Mouse (Mus musculus) embryonic facial prominence, embryonic 14.5 days (tissue): ENCODE results near the gene Myl12a. TPM values are rescaled to one million over a fixed set of nuclear protein-coding genes. Genes with fewer than 3 reads are reported as not detected.

Experiments used
- ATAC-seq: fragments of 200-750 bp; cut with Nextera tagmentation; 2 replicates; pipeline ENCODE4 v1.8.0; 2017; ENCODE audit warnings: low read depth, moderate number of reproducible peaks, moderate TSS enrichment
- DNase-seq: peaks from one replicate; pipeline ENCODE4 v3.0.0-alpha.2; 2015; ENCODE audit warnings: low spot score
- H3K27ac ChIP-seq: fragments of 300-500 bp; sonication (generic); replicated peaks from 2 replicates; pipeline ENCODE4 v1.5.1; 2014; ENCODE audit warnings: low read depth, mild to moderate bottlenecking, low read length, moderate library complexity
- H3K27me3 ChIP-seq: fragments of 300-500 bp; sonication (generic); replicated peaks from 2 replicates; pipeline ENCODE4 v1.6.1; 2014; ENCODE audit warnings: low read length; ENCODE audit not compliant: control insufficient read depth, insufficient read depth
- H3K36me3 ChIP-seq: fragments of 300-500 bp; sonication (generic); 2 replicates; pipeline ENCODE4 v1.6.1; 2014; ENCODE audit warnings: low read length, mixed read lengths; ENCODE audit not compliant: control insufficient read depth, insufficient read depth
- H3K4me1 ChIP-seq: fragments of 300-500 bp; sonication (generic); 2 replicates; pipeline ENCODE4 v1.6.1; 2014; ENCODE audit warnings: antibody characterized with exemption, low read length; ENCODE audit not compliant: control insufficient read depth, insufficient read depth
- H3K4me2 ChIP-seq: fragments of 300-500 bp; sonication (generic); 2 replicates; pipeline ENCODE4 v1.6.1; 2014; ENCODE audit warnings: low read depth, mild to moderate bottlenecking, low read length, moderate library complexity, mixed read lengths
- H3K4me3 ChIP-seq: fragments of 300-500 bp; sonication (generic); 2 replicates; pipeline ENCODE4 v1.5.1; 2014; ENCODE audit warnings: low read depth, mild to moderate bottlenecking, low read length
- H3K9ac ChIP-seq: fragments of 300-500 bp; sonication (generic); 2 replicates; pipeline ENCODE4 v1.6.1; 2014; ENCODE audit warnings: low read depth, mild to moderate bottlenecking, low read length, moderate library complexity, mixed read lengths
- H3K9me3 ChIP-seq: fragments of 300-500 bp; sonication (generic); 2 replicates; pipeline ENCODE4 v1.6.1; 2016; ENCODE audit warnings: low read length; ENCODE audit not compliant: control insufficient read depth
- WGBS: fragments of 180-500 bp; shearing (Covaris S2); extraction: QIAGEN DNeasy Blood & Tissue Kit; methylation state at CpG from one replicate; pipeline ENCODE4 v1.1.7; 2014; 5-methylcytosine and 5-hydroxymethylcytosine counted together
- polyA plus RNA-seq: library from polyadenylated mRNA; unstranded; fragments of >200 nt; fragmentation: Nextera tagmentation; extraction: Ambion mirVana; gene quantifications from 2 replicates; pipeline ENCODE4 v1.2.1, GENCODE M21; 2014

Myl12a gene
- polyA plus RNA-seq, 1 experiment from 2014 or later, result 724 TPM

GRCm38 (mm10) chr17:71018151-71018550 is 15.5 kb upstream of the Myl12a start:
- DNase-seq, result no peak
- H3K9me3 ChIP-seq, result no peaks in the 10 kb centered on the region
- no peak overlapping the region for H3K27ac ChIP-seq
- 0 out of 2 replicates have a peak, but pooled peaks cover 4% of the 10 kb centered on the region for H3K4me1 ChIP-seq
- no peak overlapping the region for H3K4me2 ChIP-seq
- no peaks in the 10 kb centered on the region for H3K36me3 ChIP-seq
- no peak overlapping the region for H3K9ac ChIP-seq
- no peaks in the 10 kb centered on the region for H3K27me3 ChIP-seq
- ATAC-seq, result no peak
- H3K4me3 ChIP-seq, result no peak overlapping the region
- WGBS, result 99% methylated on average over 3 of the region's 3 CpGs

- DNase-seq, result no peak
- H3K27ac ChIP-seq, result no peak overlapping the region
- WGBS, result 95% methylated on average over 4 of the region's 4 CpGs
- no peaks in the 10 kb centered on the region for H3K9me3 ChIP-seq
- 0 out of 2 replicates have a peak, but pooled peaks cover 4% of the 10 kb centered on the region for H3K4me1 ChIP-seq
- H3K4me3 ChIP-seq, result no peak overlapping the region
- no peaks in the 10 kb centered on the region for H3K36me3 ChIP-seq
- H3K9ac ChIP-seq, result no peak overlapping the region
- ATAC-seq, result 0 out of 2 replicates have a peak, but pooled peaks have one; percentile 17
- no peak overlapping the region for H3K4me2 ChIP-seq
- H3K27me3 ChIP-seq, result no peaks in the 10 kb centered on the region
These were observed 14.8 kb upstream of the Myl12a start for GRCm38 (mm10) chr17:71017457-71017998.

- DNase-seq (no peak), ATAC-seq (no peak)
- WGBS, result 71% methylated on average over 5 of the region's 5 CpGs
- Histone ChIP-seq H3K9ac (no peak overlapping the region), H3K4me2 (no peak overlapping the region), H3K27ac (no peak overlapping the region), H3K4me1 (0 out of 2 replicates have a peak, but pooled peaks cover 4% of the 10 kb centered on the region), H3K9me3 (no peaks in the 10 kb centered on the region), H3K36me3 (no peaks in the 10 kb centered on the region), H3K27me3 (no peaks in the 10 kb centered on the region), H3K4me3 (no peak overlapping the region)
These were observed 12.2 kb upstream of the Myl12a start for GRCm38 (mm10) chr17:71014911-71015310.

GRCm38 (mm10) chr17:71013105-71013504 is 10.4 kb upstream of the Myl12a start:
- Histone ChIP-seq H3K4me3 (no peak overlapping the region), H3K4me2 (no peak overlapping the region), H3K27ac (no peak overlapping the region), H3K9ac (no peak overlapping the region), H3K36me3 (no peaks in the 10 kb centered on the region), H3K4me1 (no peaks in the 10 kb centered on the region), H3K9me3 (no peaks in the 10 kb centered on the region), H3K27me3 (no peaks in the 10 kb centered on the region)
- DNase-seq (no peak), ATAC-seq (no peak)
- 79% methylated on average over 6 of the region's 6 CpGs for WGBS

- H3K4me2 ChIP-seq, result no peak overlapping the region
- H3K4me3 ChIP-seq, result no peak overlapping the region
- ATAC-seq (no peak), DNase-seq (no peak)
- H3K4me1 ChIP-seq, result no peaks in the 10 kb centered on the region
- H3K27me3 ChIP-seq, result no peaks in the 10 kb centered on the region
- H3K9ac ChIP-seq, result no peak overlapping the region
- H3K27ac ChIP-seq, result no peak overlapping the region
- no peaks in the 10 kb centered on the region for H3K9me3 ChIP-seq
- H3K36me3 ChIP-seq, result no peaks in the 10 kb centered on the region
- 90% methylated on average over 9 of the region's 9 CpGs for WGBS
These were observed 9.4 kb upstream of the Myl12a start for GRCm38 (mm10) chr17:71011931-71012662.

- Histone ChIP-seq H3K9me3 (no peaks in the 10 kb centered on the region), H3K4me3 (no peak overlapping the region), H3K4me1 (no peaks in the 10 kb centered on the region), H3K9ac (no peak overlapping the region), H3K4me2 (no peak overlapping the region), H3K27ac (no peak overlapping the region), H3K27me3 (no peaks in the 10 kb centered on the region), H3K36me3 (no peaks in the 10 kb centered on the region)
- DNase-seq, result no peak
- ATAC-seq, result no peak
- WGBS, result 56% methylated on average over 7 of the region's 7 CpGs
These were observed 8.1 kb upstream of the Myl12a start for GRCm38 (mm10) chr17:71010646-71011242.

- H3K9me3 ChIP-seq, result no peaks in the 10 kb centered on the region
- no peaks in the 10 kb centered on the region for H3K4me1 ChIP-seq
- H3K9ac ChIP-seq, result no peak overlapping the region
- H3K27ac ChIP-seq, result no peak overlapping the region
- no peak overlapping the region for H3K4me3 ChIP-seq
- WGBS, result 70% methylated on average over 1 of the region's 1 CpGs
- DNase-seq, result no peak
- no peak for ATAC-seq
- no peaks in the 10 kb centered on the region for H3K36me3 ChIP-seq
- H3K4me2 ChIP-seq, result no peak overlapping the region
- H3K27me3 ChIP-seq, result no peaks in the 10 kb centered on the region
These were observed 7.1 kb upstream of the Myl12a start for GRCm38 (mm10) chr17:71009751-71010150.

GRCm38 (mm10) chr17:71008676-71009075 is 6.0 kb upstream of the Myl12a start:
- 81% methylated on average over 3 of the region's 3 CpGs for WGBS
- DNase-seq, result no peak
- Histone ChIP-seq H3K4me3 (no peak overlapping the region), H3K27me3 (no peaks in the 10 kb centered on the region), H3K9me3 (no peaks in the 10 kb centered on the region), H3K4me2 (no peak overlapping the region), H3K27ac (no peak overlapping the region), H3K4me1 (no peaks in the 10 kb centered on the region), H3K9ac (no peak overlapping the region), H3K36me3 (no peaks in the 10 kb centered on the region)
- no peak for ATAC-seq
